Mouse (Mus musculus): ENCODE measurements around the gene B3gnt8.
"Not testable (repeated sequence)": the region's sequence is repeated elsewhere in the genome, so short reads cannot be mapped to it uniquely, and the experiment has no call there.

B3gnt8 gene

DNA sequence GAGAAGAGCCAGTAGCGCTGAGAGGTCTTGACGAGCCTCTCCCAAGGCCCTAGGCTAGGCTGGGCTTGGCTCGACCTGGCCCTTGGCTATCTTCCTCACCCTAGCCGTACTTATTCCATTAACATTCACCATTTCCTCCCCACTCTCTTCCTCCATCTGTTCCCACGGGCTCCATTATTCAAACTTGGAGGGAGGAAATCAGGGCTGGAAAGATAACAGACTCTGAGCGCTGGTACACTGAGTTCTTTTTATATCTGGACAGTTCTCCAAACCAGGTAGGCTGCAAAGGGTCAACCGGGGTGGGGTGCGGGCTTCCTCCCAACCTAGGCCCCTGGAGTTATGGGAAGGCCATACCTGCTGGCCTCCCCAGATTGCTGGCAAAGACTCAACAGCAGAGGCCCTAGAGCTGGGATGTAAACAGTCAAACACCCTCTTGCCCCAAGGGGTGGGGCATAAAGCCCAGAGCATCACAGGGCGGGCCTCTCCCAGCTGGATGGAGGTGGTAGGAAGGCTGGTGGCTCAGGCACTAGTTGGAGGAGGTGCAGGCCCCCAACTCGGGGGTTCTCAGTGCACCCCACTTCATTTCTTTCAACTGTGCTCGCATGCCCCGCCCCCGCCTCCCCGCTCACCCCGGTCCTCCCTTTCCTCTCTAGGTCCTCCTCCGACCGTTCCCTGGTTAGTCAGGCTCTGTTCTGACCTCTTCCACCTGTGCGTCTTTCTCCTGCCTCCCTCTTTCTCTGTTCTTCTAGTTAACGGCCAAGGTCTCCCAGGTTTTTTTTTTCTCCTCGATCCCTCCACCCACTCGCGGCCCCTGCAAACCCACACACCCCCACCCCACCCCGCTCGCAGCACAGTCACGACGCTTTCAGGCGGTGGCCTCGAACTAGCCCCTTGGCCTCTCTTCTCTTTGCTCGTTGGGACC lies at the start of gene B3gnt8:
Gene B3gnt8 (plus strand): TSS at position 146 of the 922 bp plus-strand sequence.
- peak; percentile 53 for DNase-seq

GRCm38 (mm10) chr7:25576793-25577437 lies 49.5 kb upstream of the B3gnt8 start:
- not testable (repeated sequence) for DNase-seq

DNA sequence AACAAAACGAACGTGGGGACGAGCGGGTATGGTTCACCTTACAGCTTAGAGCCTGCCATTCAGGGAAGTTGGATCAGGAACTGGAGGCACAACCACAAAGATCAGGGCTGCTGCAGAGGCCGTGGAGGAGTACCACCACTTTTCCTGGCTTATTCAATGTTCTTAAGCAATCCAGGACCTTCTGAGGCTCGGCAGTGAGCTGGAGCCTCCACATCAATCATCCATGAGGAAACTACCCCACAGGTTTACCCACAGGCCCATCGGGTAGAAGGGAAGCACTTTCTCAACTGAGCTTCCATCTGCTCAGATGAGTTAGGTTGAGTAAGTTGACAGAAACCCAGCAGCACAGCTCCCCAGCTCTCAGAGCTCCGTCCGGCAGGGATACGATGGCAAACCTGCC lies 47.0 kb upstream of the B3gnt8 start:
- no peak for DNase-seq

GRCm38 (mm10) chr7:25582301-25582810 lies 44.1 kb upstream of the B3gnt8 start:
- no peak for DNase-seq

DNA sequence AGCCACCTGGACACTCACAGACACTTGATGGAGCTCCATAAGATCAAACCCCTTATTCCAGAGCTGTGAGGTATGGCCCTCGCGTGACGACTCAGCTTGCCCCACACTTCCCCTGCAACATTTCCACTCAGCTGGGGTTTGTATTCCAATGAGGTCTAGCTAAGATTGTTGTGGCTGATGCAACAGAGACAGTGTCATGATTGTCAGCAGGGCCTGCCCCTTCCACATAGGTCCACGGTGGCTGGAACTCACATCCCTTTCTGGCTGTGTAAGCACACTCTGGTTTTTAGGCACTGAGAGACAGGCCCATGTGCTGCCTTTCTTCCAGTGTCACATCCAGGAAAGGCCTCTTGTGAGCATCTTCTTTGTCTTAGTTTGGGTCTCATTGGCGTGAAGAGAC lies 41.8 kb upstream of the B3gnt8 start:
- no peak for DNase-seq

DNA sequence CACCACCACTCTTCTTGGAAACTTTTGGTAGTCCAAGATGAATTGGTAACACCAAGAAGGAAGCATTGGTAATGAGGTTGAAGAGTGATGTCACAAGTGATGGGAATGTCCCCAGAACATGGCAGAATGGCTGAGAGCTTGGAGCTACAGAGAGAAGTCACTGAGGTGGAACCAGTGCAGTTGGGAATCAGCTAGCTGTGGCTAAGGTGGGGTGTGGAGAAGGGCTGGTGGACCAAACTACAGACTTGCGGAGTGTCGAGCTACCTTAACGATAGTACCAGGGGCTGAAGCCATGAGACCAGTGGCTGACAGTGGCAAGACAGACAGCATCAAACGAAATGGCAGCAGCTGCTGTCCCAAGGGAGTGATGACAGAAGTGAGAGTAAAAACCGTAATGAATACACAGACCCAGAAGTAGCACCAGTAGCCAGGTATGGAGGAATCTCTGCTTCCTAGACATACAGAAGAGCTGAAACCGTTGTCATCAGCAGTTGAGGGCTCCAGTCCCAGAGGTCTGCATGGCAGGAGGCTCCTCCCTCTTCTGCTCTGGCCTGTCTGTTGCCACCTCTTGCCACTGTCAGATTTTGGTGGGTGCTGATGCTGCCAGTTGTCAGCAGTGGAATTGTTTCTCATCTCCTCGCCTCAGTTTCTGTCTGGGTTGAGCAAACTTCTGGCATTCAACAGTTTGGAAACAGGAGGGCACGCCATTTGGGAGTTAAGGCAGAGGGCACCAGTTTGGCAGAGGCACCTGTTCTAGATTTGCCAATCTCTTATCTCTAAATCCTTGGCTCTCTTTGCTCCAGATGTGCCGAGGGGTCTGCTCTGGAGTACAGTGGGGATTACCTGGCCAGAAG lies 40.9 kb upstream of the B3gnt8 start:
- no peak for DNase-seq

- no peak for DNase-seq
Observed at GRCm38 (mm10) chr7:25591226-25591625, 35.2 kb upstream of the B3gnt8 start.

DNA sequence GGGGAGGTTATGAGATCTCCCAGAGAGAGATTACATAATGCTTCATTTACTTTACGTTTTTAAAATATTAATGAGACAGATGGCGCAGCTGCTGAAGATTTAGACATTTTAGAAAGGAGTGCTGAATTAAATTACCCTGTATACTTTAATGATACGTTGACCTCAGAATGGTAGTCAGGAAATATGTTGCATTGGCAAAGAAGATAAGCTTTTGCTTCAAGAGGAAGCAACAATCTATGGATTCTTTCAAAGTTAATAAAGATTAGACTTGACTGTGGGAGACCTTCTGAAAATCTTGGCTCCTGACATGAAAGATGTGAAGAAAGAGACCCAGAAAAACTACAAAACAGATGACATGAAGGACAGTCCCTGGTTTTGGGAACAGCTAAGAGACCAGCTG lies 32.6 kb upstream of the B3gnt8 start:
- no peak for DNase-seq

GRCm38 (mm10) chr7:25599663-25600062 lies 26.8 kb upstream of the B3gnt8 start:
- DNase-seq = peak; percentile 68

GRCm38 (mm10) chr7:25600666-25601065 lies 25.8 kb upstream of the B3gnt8 start:
- DNase-seq = no peak

DNA sequence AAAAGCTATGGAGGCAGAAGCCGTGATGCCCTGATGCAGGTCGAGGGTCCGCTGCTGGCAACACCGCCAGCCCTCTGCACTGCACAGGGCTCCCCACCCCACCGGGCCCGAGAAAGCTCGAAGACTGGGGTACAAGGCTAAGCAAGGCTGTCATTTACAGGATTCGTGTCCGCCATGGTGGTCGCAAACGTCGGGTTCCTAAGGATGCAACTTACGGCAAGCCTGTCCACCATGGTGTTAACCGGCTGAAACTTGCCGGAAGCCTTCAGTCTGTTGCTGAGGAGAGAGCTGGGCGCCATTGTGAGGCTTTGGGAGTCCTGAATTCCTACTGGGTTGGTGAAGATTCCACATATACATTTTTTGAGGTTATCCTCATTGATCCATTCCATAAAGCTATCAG lies 25.1 kb upstream of the B3gnt8 start:
- no peak for DNase-seq

DNA sequence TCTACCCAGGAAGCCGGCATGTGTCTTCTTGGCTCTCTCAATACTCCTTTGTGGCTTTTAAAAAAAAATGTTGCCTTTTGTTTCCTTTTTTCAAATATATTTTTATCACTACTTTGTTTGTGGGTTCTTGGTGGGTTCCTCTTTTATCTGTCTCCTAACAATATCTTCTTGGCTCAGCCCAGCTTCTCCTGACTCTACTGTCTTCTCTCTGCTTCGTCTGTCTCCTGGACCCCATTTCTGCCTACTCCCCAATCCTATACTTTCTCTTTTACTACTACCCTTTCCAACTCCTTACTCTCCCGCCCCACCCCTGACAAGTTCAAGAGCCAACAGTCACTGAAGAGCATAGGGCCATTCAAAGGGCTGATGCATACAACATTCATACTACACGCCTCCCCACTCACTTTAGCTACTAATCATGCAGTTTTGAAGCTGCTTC lies 19.8 kb upstream of the B3gnt8 start:
- no peak for DNase-seq

GRCm38 (mm10) chr7:25607196-25607595 lies 19.3 kb upstream of the B3gnt8 start:
- no peak for DNase-seq

GRCm38 (mm10) chr7:25610056-25610455 lies 16.4 kb upstream of the B3gnt8 start:
- no peak for DNase-seq

GRCm38 (mm10) chr7:25611501-25611900 lies 15.0 kb upstream of the B3gnt8 start:
- no peak for DNase-seq

DNA sequence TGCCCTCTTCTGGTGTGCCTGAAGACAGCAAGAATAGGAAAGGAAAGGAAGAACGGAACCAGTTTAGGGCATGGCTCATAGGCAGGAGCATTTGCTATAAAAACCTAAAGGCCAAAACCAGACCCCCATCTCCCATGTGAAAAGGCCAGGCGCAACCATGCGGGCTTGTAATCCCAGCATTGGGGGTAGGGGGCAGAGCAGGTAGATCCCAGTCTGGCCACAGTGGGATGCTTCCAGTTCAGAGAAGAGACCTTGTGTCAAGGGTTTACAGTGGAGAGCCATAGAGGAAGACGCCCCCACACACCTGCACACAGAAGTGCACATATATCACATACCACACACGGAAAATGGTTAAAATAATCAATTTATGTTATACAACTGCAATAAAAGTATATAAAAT lies 12.4 kb upstream of the B3gnt8 start:
- DNase-seq = no peak

DNA sequence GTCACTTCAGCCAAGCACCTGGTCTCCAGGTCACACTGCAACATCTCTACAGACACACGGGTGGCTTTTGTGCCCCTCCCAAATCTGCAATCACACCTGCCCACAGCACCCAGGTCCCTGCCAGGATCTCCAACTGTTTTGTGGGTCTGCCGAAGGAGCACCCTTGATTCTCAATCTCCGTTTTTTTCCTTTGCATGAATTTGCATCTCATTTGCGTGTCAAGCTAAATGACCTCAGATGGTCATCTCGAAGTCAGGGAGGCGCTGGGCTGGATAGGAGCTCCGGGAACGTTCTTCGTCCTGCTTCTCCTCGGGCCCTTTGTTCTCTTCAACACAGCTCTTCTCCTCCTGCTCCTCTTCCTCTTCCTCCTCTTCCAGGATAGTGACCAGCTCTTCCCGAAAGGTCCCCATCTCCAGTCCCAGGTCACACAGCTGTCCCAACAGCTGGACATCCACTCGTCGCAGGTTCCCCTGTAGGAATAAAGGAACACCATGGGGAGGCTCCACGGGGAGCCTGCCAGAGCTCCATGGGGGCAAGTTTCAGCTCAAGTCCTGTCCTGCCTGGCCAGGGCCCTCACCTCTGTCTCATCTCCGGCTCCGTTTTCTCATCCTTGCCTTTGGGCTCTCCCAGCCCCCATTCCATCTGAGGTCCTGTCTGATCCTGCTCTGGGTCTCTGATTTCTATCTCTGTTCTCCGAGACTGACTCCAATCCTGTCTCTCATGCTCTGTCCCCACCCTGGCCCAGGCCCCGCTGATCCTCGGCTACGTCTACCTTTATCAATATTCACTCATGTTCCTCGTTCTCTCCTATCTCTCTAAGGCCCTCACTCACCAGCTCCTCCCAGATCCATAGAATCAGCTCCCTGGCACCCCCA lies 11.4 kb upstream of the B3gnt8 start:
- no peak for DNase-seq

GRCm38 (mm10) chr7:25615706-25616011 lies 10.8 kb upstream of the B3gnt8 start, which contains the start of gene Erich4:
Gene Erich4, minus strand, starts transcription at chr7:25615892.
- no peak for DNase-seq

DNA sequence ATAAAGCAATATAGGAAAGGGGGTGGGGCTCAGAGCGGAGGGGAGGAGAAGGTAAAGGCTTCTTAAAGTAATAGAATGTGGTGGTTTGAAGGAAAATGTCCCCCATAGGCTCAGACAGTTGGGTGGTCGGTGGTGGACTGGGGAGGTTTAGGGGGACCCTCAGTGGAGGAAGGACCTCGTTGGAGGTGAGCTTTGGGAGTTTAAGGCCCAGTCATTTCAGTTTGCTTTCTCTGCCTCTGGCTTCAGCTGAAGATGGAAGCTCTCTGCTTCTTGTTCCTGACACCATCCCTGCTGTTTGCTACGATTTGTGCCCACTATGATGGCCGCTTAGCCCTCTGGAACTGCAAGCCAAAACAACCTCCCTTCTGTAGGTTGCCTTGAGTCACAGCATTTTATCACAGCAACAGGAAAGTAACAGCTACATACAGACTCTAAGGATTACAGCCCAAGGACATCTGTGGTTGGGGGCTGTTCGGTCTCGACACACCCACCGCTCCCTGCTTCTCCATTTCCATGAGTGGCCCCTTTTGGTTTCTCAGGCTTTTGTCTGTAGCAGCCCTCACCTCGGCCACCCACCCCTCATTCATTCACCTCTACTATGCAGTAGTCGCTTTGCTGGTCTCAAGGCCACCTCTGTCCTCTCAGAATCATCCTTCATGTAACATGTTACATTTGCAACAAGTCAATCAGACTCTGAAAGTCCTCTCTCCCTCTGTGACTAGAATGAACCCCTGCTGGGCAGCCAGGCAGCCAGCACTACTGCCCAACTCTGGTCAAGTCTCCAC lies 8.9 kb upstream of the B3gnt8 start:
- DNase-seq = no peak

GRCm38 (mm10) chr7:25618865-25619721 lies 7.4 kb upstream of the B3gnt8 start, which contains the start of gene Dmac2:
Gene Dmac2, plus strand, starts transcription at chr7:25619414.
- peak; percentile 92 for DNase-seq
